Mouse (Mus musculus) ES-Bruce4 (cell line): ENCODE measurements around the gene Tsr1. TPM values are rescaled to one million over a fixed set of nuclear protein-coding genes. Genes with fewer than 3 reads are reported as not detected.

Source experiments
- H3K27ac ChIP-seq: 2 replicates; pipeline ENCODE4 v1.5.1; 2012; ENCODE audit warnings: low read length, inconsistent platforms; ENCODE audit not compliant: insufficient read depth
- H3K27me3 ChIP-seq: 2 replicates; pipeline ENCODE4 v1.6.1; 2012; ENCODE audit warnings: mild to moderate bottlenecking, low read length, inconsistent platforms; ENCODE audit not compliant: control insufficient read depth, poor library complexity, insufficient read depth, severe bottlenecking
- H3K36me3 ChIP-seq: 2 replicates; pipeline ENCODE4 v1.6.1; 2012; ENCODE audit warnings: inconsistent platforms, mild to moderate bottlenecking, low read length, moderate library complexity; ENCODE audit not compliant: control insufficient read depth, poor library complexity, insufficient read depth, severe bottlenecking
- H3K4me1 ChIP-seq: one replicate; pipeline ENCODE4 v1.8.1; 2011; ENCODE audit warnings: low read length; ENCODE audit not compliant: control insufficient read depth, insufficient read depth
- H3K4me3 ChIP-seq: 2 replicates; pipeline ENCODE4 v1.5.1; 2011; ENCODE audit warnings: low read depth, mild to moderate bottlenecking, low read length
- H3K9ac ChIP-seq: 2 replicates; pipeline ENCODE4 v1.6.1; 2012; ENCODE audit warnings: low read depth, mild to moderate bottlenecking, inconsistent platforms; ENCODE audit not compliant: poor library complexity, severe bottlenecking
- H3K9me3 ChIP-seq: replicated peaks from 2 replicates; pipeline ENCODE4 v1.6.1; 2012; ENCODE audit warnings: mild to moderate bottlenecking, low read length, inconsistent platforms; ENCODE audit not compliant: control insufficient read depth, poor library complexity, insufficient read depth, severe bottlenecking
- CTCF ChIP-seq: IDR thresholded peaks from one replicate; pipeline ENCODE4 v1.8.1; 2011; ENCODE audit warnings: low read depth, low read length
- EP300 ChIP-seq: IDR thresholded peaks from 2 replicates; pipeline ENCODE4 v1.6.1; 2011; ENCODE audit warnings: low read depth, low read length; ENCODE audit not compliant: insufficient read depth
- POLR2A ChIP-seq: IDR thresholded peaks from one replicate; pipeline ENCODE4 v1.8.1; 2011; ENCODE audit warnings: low read length; ENCODE audit not compliant: insufficient read depth
- polyA plus RNA-seq: library from polyadenylated mRNA; stranded (reverse); fragments of >200 nt; gene quantifications from 2 replicates; pipeline ENCODE4 v1.2.4, GENCODE M21; 2011; ENCODE audit warnings: low read depth; ENCODE audit not compliant: missing spikeins, insufficient read depth, insufficient read length

Tsr1 gene
- polyA plus RNA-seq, 1 experiment, result 105 TPM

DNA sequence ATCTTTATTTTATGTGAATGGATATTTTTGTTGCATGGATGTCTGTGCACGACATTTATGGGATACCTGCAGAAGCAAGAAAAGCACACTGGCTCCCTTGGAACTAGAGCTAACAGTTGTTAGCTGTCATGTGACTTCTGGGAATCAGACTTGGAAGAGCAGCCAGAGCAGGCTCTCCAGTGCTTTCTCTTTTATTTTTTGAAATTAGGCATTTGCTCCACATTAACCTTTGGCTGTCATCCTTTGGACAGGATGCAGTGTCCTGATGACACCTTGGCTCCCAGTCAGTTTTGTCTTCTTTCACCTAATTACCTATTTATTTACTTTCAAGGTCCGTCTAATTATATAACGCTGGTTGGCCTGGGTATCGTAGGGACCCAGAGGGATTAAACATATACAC is 3.3 kb upstream of the Tsr1 start:
- H3K9ac ChIP-seq, result no peak overlapping the region
- peaks cover 4% of the 10 kb centered on the region for H3K36me3 ChIP-seq
- no peak overlapping the region for H3K4me3 ChIP-seq
- no peaks in the 10 kb centered on the region for H3K27me3 ChIP-seq
- no peaks in the 10 kb centered on the region for H3K4me1 ChIP-seq
- H3K27ac ChIP-seq, result no peak overlapping the region
- TF ChIP-seq EP300 (no peak), POLR2A (no peak), CTCF (no peak)
- H3K9me3 ChIP-seq, result peaks cover 9% of the 10 kb centered on the region; the same call in 1 of the 2 replicates

DNA sequence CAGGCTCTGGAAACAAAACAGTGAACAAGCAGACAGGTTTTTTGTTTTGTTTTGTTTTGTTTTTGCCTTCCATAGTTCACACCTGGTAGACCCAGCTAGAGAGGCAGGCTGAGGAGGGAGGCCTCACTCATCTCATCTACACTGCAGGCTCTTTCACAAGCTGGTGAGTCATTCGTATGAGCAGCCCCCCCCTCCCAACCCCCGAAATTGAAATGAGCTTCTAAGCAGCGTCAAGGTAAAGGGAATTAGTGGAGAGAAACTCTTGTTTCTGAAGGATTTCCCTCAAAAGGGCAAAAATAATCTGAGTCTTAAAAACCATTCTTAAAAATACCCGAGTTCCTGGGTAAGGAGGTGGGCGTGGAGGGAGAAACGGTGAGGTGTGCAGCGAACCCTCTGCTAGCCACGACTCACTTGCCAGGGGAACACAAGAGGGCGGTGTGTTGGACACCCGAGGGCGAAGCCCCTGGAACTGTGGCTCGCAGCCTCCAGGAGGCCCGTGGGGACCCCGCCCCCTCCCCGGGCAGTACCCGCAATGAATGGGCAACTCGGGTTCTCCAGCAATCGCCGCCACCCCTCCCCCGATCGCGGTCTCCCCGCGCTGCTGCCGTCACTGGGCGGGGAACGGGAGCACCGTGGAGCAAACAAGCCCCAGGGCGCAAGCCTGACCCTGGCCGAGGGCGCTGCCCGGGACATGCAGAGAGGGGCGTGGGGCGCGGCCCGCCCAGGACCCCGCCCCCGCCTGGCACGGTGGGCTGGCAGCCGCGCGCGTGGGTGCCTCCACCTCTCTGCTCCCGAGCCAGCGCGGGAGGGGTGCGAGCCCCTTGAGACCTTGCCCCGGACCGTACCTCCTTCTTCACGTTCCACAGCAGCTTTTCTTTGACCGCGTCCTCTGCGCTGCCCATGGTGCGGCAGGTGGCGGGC is 1.6 kb upstream of the Tsr1 start:
- peak overlapping the region; percentile 23; the same call in 1 of the 2 replicates for H3K27ac ChIP-seq
- no peaks in the 10 kb centered on the region for H3K4me1 ChIP-seq
- H3K4me3 ChIP-seq, result peak overlapping the region; percentile 90
- peak overlapping the region; percentile 75 for H3K9ac ChIP-seq
- peaks cover 9% of the 10 kb centered on the region; the same call in 1 of the 2 replicates for H3K9me3 ChIP-seq
- no peaks in the 10 kb centered on the region for H3K27me3 ChIP-seq
- H3K36me3 ChIP-seq, result peaks cover 20% of the 10 kb centered on the region
- no peak for TF ChIP-seq EP300
- peak; percentile 11 for TF ChIP-seq CTCF
- no peak for TF ChIP-seq POLR2A

DNA sequence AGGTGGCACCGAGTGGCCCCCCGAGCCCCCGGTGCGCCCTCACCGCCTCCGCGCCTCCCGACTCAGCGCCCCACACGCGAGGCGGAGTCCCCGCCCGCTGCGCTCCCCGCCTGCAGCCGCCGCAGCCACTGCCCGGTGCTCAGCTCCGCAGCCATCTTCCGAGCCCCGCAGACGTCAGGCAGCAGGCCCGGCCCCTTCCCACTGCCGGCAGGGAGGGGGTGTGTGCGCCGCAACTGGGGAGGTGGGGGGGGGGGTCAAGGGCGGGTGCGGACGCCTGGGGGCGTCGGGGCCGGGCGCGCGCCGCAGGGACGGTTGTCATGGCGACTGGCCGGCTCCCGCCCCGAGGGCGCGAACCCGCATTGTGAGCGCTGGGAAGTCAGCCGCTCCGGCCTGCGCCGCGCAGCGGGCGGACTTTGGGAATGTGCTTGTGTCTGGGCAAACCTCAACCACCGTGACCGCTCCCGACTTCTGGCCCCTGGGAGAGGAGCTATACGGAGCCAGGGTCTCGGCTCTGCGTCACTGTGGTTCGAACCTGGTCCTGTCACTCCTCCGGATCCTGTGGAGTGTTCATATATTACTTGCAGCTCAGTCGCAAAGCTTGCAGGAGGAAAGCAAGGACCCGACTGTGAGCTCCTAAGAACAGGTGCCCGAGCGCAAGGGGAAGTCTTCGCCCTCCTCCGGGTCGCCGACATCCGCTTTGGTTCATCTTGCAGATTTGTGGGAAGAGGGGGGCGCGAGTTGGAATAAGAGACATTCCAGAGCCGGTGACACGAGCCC is 782 bp upstream of the Tsr1 start, which contains the start of gene Sgsm2:
TSS of gene Sgsm2 (minus strand) at position 160 of the 777 bp plus-strand sequence.
- peak within 1 kb of the TSS; percentile 90 for H3K4me3 ChIP-seq
- H3K36me3 ChIP-seq, result peaks cover 29% of the 10 kb centered on the region
- H3K9me3 ChIP-seq, result peaks cover 3% of the 10 kb centered on the region; the same call in 1 of the 2 replicates
- H3K27me3 ChIP-seq, result no peaks in the 10 kb centered on the region
- TF ChIP-seq CTCF (no peak), EP300 (no peak), POLR2A (no peak)
- H3K9ac ChIP-seq, result peak within 1 kb of the TSS; percentile 75
- H3K4me1 ChIP-seq, result no peaks in the 10 kb centered on the region
- H3K27ac ChIP-seq, result peak within 1 kb of the TSS; percentile 48

DNA sequence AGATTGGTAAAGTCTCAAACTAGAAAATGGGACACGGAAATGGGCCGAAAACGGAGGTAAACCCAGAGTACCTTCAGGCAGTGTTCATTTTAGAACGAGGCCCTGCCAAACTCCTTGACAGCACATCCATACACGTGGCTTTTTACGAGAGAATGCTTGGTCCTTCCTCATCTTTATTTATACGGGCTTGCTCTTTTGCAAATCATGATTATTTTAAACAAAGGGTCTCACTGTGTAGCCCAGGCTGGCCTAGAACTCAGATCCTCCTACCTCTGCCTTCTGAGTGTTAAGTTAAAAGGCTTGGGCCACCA is 601 bp downstream of the Tsr1 start:
- no peak overlapping the region for H3K27ac ChIP-seq
- peak overlapping the region; percentile 82 for H3K4me3 ChIP-seq
- peaks cover 41% of the 10 kb centered on the region for H3K36me3 ChIP-seq
- H3K27me3 ChIP-seq, result no peaks in the 10 kb centered on the region
- no peaks in the 10 kb centered on the region for H3K9me3 ChIP-seq
- peak overlapping the region; percentile 75 for H3K9ac ChIP-seq
- no peaks in the 10 kb centered on the region for H3K4me1 ChIP-seq
- TF ChIP-seq EP300, result no peak

DNA sequence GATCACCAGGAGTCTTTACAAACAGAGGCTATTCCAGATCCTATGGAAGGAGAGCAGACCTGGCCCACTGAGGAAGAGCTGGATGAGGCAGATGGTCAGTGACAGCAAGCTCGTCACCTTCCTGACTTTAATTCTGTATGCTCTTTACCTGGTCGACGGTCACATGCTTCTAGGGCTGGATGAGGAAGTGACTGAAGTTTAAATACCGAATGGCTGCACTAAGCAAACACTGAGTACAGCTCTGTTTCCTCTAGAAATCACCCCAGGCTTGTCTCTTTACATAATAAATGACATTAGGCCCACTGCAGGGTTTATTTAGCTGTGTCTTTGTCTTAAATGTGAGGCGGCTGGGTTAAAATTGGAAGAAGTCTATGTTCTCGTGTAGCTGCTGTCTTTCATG is 3.7 kb downstream of the Tsr1 start:
- Histone ChIP-seq H3K4me3 (no peak overlapping the region), H3K36me3 (peaks cover 72% of the 10 kb centered on the region), H3K9ac (no peak overlapping the region), H3K27ac (no peak overlapping the region), H3K27me3 (no peaks in the 10 kb centered on the region), H3K9me3 (no peaks in the 10 kb centered on the region), H3K4me1 (no peaks in the 10 kb centered on the region)
- TF ChIP-seq POLR2A, result no peak
- TF ChIP-seq EP300, result no peak

DNA sequence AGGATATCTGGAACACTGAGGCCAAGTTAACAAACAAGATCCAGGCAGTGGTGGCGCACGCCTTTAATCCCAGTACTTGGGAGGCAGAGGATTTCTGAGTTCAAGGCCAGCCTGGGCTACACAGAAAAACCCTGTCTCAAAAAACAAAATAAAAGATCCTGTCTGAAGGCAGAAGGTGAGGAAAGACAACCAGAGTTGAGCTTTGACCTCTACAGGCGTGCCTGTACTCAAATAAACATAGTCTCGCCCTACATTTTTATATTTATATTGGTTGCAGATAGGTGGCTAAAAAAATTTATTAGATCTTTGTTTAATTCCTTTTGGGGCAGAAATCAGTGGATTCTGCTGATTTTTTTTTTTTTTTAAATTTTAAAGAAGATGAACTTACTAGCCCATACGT is 4.5 kb downstream of the Tsr1 start:
- TF ChIP-seq POLR2A (no peak), CTCF (no peak), EP300 (no peak)

More for the DNA sequence above, 4.5 kb downstream of the Tsr1 start:
- Histone ChIP-seq H3K27me3 (no peaks in the 10 kb centered on the region), H3K36me3 (peaks cover 80% of the 10 kb centered on the region), H3K4me3 (no peak overlapping the region), H3K4me1 (no peaks in the 10 kb centered on the region), H3K9me3 (no peaks in the 10 kb centered on the region), H3K27ac (no peak overlapping the region), H3K9ac (no peak overlapping the region)
